Mouse (Mus musculus) gastrocnemius, postnatal 4 days (tissue): Measurements from ENCODE around the gene Mettl26. TPM values are rescaled to one million over a fixed set of nuclear protein-coding genes. Genes with fewer than 3 reads are reported as not detected.
A peak's percentile ranks its signal among the peaks of the same experiment; 100 is the strongest.

Experiments used
- DNase-seq, 2 experiments: peaks; one replicate each; pipeline ENCODE4 v3.0.0; 2021 to 2022; ENCODE audit warnings: low spot score in 2 of 2, mixed read lengths in 2 of 2
- long read RNA-seq, 2 experiments: library from polyadenylated mRNA; stranded (forward); transcript quantifications; one replicate each; pipeline ENCODE4 v2.0.0; 2021
- total RNA-seq, 2 experiments: library from RNA; stranded (reverse); gene quantifications; 2 replicates each; pipeline ENCODE4 v1.2.3; 2021

Mettl26 gene
- total RNA-seq, result 10 to 100 TPM; 20.0 to 21.3 TPM
- long read RNA-seq, experiment 1, transcript Mettl26-201 (6 exons, 1,243 nt), result major isoform, 13 of 25 reads
- long read RNA-seq, experiment 1, transcript Mettl26-204 (5 exons, 1,026 nt), result minor isoform, 9 of 25 reads
- long read RNA-seq, experiment 1, partial matches to known transcripts, result 3 of 25 reads
- long read RNA-seq, experiment 1, other reads (novel, unspliced or antisense), result 0 of 25 reads
- long read RNA-seq, experiment 2, transcript Mettl26-201 (6 exons, 1,243 nt), result major isoform, 11 of 23 reads
- long read RNA-seq, experiment 2, transcript Mettl26-204 (5 exons, 1,026 nt), result minor isoform, 9 of 23 reads
- long read RNA-seq, experiment 2, partial matches to known transcripts, result 0 of 23 reads
- long read RNA-seq, experiment 2, other reads (novel, unspliced or antisense), result 2 of 23 reads

DNA sequence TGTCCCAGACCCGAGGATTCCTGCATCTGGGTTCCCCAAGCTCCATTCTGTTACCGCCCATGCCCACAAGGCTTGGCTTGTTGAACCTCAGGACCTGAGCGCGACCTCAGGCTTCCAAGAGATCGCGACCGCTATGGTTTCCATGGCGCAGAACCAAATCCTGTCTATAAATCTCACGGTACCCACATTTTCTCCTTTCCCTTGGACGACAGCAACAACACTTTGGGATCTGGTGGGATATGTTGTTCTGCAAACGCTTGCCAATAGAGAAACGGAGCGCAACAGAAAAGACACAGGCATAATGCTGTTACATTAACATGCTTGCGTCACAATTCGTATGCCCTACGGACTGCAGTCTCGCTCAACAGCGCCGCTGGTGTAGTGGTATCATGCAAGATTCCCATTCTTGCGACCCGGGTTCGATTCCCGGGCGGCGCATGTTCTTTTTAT, at the start of gene Mettl26:
Mettl26 (plus strand) TSS at position 354 of the 450 bp plus-strand sequence.
- DNase-seq, result peak; percentile 78 to 87

DNA sequence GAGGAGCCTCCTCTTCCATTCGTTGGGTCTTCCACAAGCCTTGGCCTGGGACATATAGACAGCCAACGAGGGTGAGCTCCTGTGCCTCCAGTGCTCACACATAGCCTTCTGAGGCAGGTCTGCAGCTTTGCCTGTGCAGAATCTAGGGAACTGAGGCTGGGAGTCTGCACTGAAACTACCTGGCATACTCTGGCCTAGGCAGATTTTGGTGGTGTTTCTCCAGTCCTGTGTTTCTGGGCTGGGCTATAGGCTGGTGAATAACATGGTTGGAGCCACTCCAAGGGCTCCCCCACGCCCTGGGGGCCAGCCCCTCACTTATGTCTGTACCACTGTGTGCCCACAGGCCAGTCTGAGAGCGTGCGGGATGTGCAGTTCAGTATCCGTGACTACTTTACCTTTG, 49.6 kb upstream of the Mettl26 start:
- no peak for DNase-seq

DNA sequence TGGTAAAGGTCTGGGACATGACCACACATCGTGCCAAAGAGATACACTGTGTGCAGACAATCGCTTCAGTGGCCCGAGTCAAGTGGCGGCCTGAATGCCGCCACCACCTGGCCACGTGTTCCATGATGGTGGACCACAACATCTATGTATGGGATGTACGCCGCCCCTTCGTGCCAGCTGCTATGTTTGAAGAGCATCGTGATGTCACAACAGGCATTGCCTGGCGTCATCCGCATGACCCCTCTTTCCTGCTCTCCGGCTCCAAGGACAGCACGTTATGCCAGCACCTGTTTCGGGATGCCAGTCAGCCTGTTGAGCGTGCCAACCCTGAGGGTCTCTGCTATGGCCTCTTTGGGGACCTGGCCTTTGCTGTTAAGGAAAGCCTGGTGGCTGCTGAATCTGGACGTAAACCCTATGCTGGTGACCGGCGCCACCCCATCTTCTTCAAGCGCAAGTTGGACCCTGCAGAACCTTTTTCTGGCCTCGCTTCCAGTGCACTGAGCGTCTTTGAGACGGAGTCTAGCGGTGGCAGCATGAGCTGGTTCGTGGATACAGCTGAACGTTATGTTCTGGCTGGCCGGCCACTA, 48.8 kb upstream of the Mettl26 start:
- DNase-seq, result no peak

- DNase-seq, result no peak
Observed at GRCm38 (mm10) chr17:25827011-25827410, 47.9 kb upstream of the Mettl26 start.

GRCm38 (mm10) chr17:25827546-25828222, 47.2 kb upstream of the Mettl26 start:
- no peak for DNase-seq

DNA sequence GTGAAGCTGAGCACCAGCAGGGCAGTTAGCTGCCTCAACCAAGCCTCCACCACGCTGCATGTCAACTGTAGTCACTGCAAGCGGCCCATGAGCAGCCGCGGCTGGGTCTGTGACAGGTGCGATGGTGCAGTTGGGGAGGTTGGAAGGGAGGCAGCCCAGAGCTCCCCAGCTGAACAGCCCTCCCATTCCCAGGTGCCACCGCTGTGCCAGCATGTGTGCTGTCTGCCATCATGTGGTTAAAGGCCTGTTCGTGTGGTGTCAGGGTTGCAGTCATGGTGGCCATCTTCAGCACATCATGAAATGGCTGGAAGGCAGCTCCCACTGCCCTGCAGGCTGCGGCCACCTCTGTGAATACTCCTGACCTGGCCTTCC, 46.7 kb upstream of the Mettl26 start:
- no peak for DNase-seq

- peak in 1 of 2 experiments; percentile 72 for DNase-seq
Observed at GRCm38 (mm10) chr17:25828712-25829557, 45.9 kb upstream of the Mettl26 start, which contains the start of gene Jmjd8. Gene Jmjd8, plus strand, starts transcription at chr17:25828867.

DNA sequence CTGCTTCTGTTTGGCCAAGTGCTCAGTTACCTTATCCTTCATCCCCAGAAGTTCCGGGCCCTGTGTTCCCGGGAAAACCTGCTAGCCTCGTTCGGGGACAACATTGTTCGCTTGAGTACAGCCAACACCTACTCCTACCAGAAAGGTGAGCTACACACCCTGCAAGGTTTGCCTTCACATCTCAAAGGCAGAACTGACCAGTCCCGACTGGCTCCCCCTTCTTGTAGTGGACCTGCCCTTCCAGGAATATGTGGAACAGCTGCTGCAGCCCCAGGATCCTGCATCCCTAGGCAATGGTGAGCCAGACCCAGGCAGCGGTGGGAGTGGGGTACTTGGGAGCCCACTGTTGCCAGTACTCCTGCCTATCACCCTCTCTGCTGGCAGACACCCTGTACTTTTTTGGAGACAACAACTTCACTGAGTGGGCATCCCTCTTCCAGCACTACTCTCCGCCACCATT, 45.3 kb upstream of the Mettl26 start:
- no peak for DNase-seq

- no peak for DNase-seq
Observed at GRCm38 (mm10) chr17:25830200-25830753, 44.6 kb upstream of the Mettl26 start.

GRCm38 (mm10) chr17:25830806-25831431, 44.0 kb upstream of the Mettl26 start:
- DNase-seq, result no peak

GRCm38 (mm10) chr17:25831451-25832281, 43.2 kb upstream of the Mettl26 start:
- DNase-seq, result no peak

- peak; percentile 96 to 100 for DNase-seq
Observed at GRCm38 (mm10) chr17:25832436-25833290, 42.2 kb upstream of the Mettl26 start.

DNA sequence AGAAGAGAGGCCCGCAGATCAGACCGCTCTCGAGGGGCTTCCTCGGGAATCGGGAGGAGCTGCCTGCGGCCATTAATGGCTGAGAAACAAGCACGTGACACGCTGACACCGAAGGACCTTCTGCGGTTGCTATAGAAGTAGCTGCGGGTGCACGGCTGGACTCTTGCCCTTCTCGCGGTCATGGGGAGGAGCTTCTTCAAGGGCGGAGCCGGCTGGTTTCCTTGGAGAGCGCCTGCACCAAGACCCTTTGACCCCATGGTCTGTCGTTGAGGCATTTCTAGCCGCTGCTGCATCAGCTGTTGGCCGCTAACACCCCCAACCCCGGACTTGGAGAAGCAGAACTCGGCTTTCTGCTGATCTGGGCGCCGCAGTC, 41.6 kb upstream of the Mettl26 start, which contains the start of gene Stub1:
Stub1 (minus strand) TSS at position 114 of the 373 bp plus-strand sequence.
- peak; percentile 82 to 91 for DNase-seq

DNA sequence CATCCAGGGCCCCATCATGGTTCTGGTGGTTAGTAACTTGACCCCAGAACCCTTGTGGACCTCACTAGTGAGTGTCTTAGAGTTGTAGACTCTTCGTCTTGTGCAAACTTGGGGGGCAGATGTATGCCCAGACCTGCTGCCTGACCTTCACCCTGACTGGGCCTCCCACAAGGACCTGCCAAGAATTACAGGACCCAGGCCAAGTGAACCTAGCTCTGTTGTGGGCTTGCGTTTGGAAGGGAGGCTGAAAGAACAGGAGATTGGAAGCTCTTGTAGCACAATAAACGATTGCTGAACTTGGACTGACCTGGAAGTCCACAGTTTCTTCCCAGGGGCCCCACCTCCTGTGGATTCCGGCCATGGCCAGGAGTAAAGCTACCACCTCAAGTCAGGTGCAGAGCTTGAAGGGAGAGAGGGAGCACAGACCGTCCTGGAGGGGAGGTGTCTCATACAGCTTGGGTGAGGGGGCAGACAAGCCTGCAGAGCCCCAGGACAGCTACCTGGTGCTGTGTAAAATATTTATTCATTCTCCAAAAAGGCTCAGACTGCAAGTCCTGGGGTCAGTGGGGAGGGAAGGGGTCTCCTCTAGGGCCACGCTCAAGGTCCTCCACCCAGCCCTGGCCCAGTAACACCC, 40.8 kb upstream of the Mettl26 start:
- no peak for DNase-seq

DNA sequence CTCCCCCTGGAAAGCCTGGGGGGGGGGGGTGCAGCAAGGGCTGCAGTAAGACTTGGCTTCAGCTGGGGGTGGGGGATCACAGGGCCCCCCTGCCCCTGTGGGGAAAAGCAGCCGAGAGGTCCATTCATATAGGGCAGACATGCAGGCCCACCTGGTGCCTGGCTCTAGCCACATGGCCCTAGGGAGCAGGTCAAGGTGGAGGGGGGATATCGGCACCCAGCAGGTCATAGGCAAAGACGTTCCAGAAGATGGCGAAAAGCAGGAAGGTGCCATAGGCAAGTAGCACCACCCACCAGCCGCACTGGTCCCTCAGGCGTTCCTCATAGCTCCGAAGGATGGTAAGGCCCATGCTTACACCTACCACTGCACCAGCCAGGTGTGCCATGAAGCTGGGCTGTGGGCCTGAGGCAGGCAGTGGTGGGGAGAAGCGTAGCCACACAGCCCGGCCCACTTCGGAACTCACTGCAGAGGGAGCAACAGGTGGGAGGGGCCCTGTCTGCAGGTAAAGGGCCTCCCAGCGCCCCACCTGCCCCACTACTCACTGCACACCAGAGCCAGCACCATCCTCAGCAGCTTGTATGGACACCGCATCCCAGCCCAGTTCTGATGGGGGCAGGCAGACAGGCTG, 40.2 kb upstream of the Mettl26 start:
- DNase-seq, result no peak

DNA sequence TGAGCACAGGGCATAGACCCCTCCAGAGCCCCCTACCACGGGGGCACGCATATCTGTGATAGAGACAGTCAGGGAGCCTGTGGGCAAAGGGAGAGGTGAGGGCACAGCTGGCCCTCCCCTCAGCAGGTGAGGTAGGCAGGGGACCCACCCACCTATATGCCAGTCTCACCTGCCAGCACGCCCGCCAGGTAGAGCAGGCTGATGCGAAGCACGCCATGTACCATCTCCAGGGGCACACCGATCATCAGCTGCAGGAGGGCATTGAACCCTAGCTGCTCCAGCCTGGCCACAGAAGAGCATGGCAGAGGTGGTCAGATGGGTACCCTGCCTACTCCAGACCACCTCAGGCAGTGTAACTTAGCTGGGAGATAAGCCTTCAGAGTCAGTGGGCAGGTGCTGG, 39.6 kb upstream of the Mettl26 start:
- DNase-seq, result no peak

GRCm38 (mm10) chr17:25835816-25836215, 39.1 kb upstream of the Mettl26 start:
- no peak for DNase-seq
